Mouse (Mus musculus): Measurements from ENCODE around the gene H2-M10.4. TPM values are rescaled to one million over a fixed set of nuclear protein-coding genes. Genes with fewer than 3 reads are reported as not detected.

The H2-M10.4 gene
- polyA plus RNA-seq (2014; fragmentation: Illumina TruSeq; extraction: RNeasy Lipid Tissue Mini Kit (QIAGEN cat#74804); ENCODE audit: low read depth, low replicate concordance) = not detected

DNA sequence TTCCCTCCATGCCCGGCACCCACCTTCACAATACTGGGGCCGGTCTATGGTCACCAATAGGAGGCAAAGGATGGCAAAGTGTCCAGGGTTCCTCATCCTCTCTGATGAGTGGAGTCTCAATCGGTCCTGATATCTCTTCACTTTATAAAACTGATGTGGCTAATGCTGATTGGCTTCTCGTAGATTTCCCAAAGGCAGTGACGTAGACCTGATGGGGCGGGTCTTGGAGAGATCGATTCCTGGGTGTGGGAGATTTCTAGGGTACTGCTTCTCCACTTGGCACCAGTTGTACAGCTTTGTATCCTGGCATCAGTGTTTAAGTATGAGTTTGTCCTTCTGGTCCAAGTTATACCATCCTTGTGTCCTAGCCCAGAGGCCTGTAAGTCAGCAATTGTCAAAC, at the start of gene H2-M10.4:
Gene H2-M10.4, minus strand, starts transcription at position 101 of the 400 bp plus-strand sequence.

Other genes with a start within 250 kb of the H2-M10.4 start
- gene Rpp21, start 204.3 kb downstream of the H2-M10.4 start, polyA plus RNA-seq (2014; fragmentation: Illumina TruSeq; extraction: RNeasy Lipid Tissue Mini Kit (QIAGEN cat#74804); ENCODE audit: low read depth, low replicate concordance) = 6.4 TPM
- 45.3 TPM for gene Trim39, start 190.1 kb downstream of the H2-M10.4 start, polyA plus RNA-seq (2014; fragmentation: Illumina TruSeq; extraction: RNeasy Lipid Tissue Mini Kit (QIAGEN cat#74804); ENCODE audit: low read depth, low replicate concordance)
- not detected for gene H2-M10.2, start 175.8 kb downstream of the H2-M10.4 start, polyA plus RNA-seq (2014; fragmentation: Illumina TruSeq; extraction: RNeasy Lipid Tissue Mini Kit (QIAGEN cat#74804); ENCODE audit: low read depth, low replicate concordance)
- not detected for gene H2-M10.1, start 136.2 kb downstream of the H2-M10.4 start, polyA plus RNA-seq (2014; fragmentation: Illumina TruSeq; extraction: RNeasy Lipid Tissue Mini Kit (QIAGEN cat#74804); ENCODE audit: low read depth, low replicate concordance)
- gene H2-M10.3, start 93.9 kb downstream of the H2-M10.4 start, polyA plus RNA-seq (2014; fragmentation: Illumina TruSeq; extraction: RNeasy Lipid Tissue Mini Kit (QIAGEN cat#74804); ENCODE audit: low read depth, low replicate concordance) = not detected
- not detected for gene H2-M11, start 84.7 kb upstream of the H2-M10.4 start, polyA plus RNA-seq (2014; fragmentation: Illumina TruSeq; extraction: RNeasy Lipid Tissue Mini Kit (QIAGEN cat#74804); ENCODE audit: low read depth, low replicate concordance)
- gene H2-M9, start 180.3 kb upstream of the H2-M10.4 start, polyA plus RNA-seq (2014; fragmentation: Illumina TruSeq; extraction: RNeasy Lipid Tissue Mini Kit (QIAGEN cat#74804); ENCODE audit: low read depth, low replicate concordance) = not detected
- not detected for gene H2-M1, start 209.9 kb upstream of the H2-M10.4 start, polyA plus RNA-seq (2014; fragmentation: Illumina TruSeq; extraction: RNeasy Lipid Tissue Mini Kit (QIAGEN cat#74804); ENCODE audit: low read depth, low replicate concordance)

Data from testis, adult 10 weeks (tissue).